Mouse (Mus musculus): Measurements from ENCODE around the gene Ptprt. TPM values are rescaled to one million over a fixed set of nuclear protein-coding genes. Genes with fewer than 3 reads are reported as not detected.

The Ptprt gene
- polyA plus RNA-seq, 1 experiment from 2014 or later = 0.33 TPM

GRCm38 (mm10) chr2:162409245-162409644, 251.7 kb downstream of the Ptprt start:
- 57% methylated on average over 8 of the region's 8 CpGs for WGBS
- H3K9me3 ChIP-seq = no peaks in the 10 kb centered on the region
- no peak overlapping the region for H3K4me3 ChIP-seq
- no peaks in the 10 kb centered on the region for H3K36me3 ChIP-seq
- H3K27me3 ChIP-seq (replicated peaks) = no peaks in the 10 kb centered on the region; the same call in 1 of the 2 replicates
- H3K4me1 ChIP-seq = no peaks in the 10 kb centered on the region
- no peak overlapping the region for H3K9ac ChIP-seq
- no peak for ATAC-seq (ENCODE audit: extremely low read depth, insufficient number of reproducible peaks, low FRiP score, low TSS enrichment)
- H3K4me2 ChIP-seq = no peak overlapping the region
- H3K27ac ChIP-seq (replicated peaks) = no peak overlapping the region

GRCm38 (mm10) chr2:162401316-162402100, 259.4 kb downstream of the Ptprt start:
- Histone ChIP-seq H3K4me2 (no peak overlapping the region), H3K27me3 (replicated peaks) (no peaks in the 10 kb centered on the region), H3K36me3 (no peaks in the 10 kb centered on the region), H3K27ac (replicated peaks) (no peak overlapping the region), H3K4me1 (no peaks in the 10 kb centered on the region), H3K9me3 (no peaks in the 10 kb centered on the region), H3K9ac (no peak overlapping the region), H3K4me3 (no peak overlapping the region)
- no peak for ATAC-seq (ENCODE audit: extremely low read depth, insufficient number of reproducible peaks, low FRiP score, low TSS enrichment)
- 56% methylated on average over 6 of the region's 6 CpGs for WGBS

DNA sequence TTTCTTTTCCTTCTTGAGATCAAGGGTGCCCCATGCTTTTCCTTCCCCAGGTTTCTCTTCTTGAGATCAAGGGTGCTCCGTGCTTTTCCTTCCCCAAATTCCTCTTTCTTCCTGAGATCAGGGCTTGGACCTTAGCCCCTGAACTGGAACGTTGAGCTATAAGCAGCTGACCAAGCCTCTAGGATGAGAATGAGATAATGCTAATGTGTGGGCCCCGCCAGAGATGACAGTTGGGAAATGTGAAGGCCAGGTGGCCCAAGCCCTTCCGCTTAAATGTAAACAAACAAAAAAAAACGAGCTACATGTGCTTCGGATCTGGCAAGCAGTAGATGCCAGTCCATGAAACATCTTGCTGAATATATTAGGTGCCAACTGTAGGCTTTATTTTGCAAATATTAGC, 266.3 kb downstream of the Ptprt start:
- Histone ChIP-seq H3K27ac (replicated peaks) (no peak overlapping the region), H3K9ac (no peak overlapping the region), H3K9me3 (no peaks in the 10 kb centered on the region), H3K4me1 (no peaks in the 10 kb centered on the region), H3K4me2 (no peak overlapping the region), H3K4me3 (no peak overlapping the region), H3K36me3 (no peaks in the 10 kb centered on the region), H3K27me3 (replicated peaks) (no peaks in the 10 kb centered on the region)
- ATAC-seq (ENCODE audit: extremely low read depth, insufficient number of reproducible peaks, low FRiP score, low TSS enrichment) = no peak
- WGBS = 41% methylated on average over 6 of the region's 6 CpGs

DNA sequence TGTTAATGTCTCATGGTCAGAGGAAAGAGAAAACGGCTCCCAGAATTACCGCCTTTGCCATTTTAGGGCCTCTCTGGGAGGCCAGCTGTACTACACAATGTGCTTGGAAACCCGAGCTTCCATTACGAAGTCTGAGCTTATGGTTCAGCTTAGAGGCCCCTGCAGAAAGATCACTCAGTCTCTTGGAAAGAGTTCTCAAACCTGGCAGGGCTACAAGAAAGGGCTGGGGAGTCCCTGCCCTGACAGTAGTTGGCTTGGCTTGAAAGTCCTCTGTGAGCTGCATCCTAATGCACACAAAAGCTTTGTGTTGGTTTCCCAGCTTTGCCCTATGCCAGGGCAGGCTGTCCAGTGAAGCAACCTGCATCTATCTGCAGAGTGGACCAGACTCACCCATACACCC, 269.1 kb downstream of the Ptprt start:
- Histone ChIP-seq H3K9me3 (no peaks in the 10 kb centered on the region), H3K27me3 (replicated peaks) (no peaks in the 10 kb centered on the region), H3K4me2 (no peak overlapping the region), H3K4me1 (no peaks in the 10 kb centered on the region), H3K9ac (no peak overlapping the region), H3K4me3 (no peak overlapping the region), H3K36me3 (no peaks in the 10 kb centered on the region), H3K27ac (replicated peaks) (no peak overlapping the region)
- no peak for ATAC-seq (ENCODE audit: extremely low read depth, insufficient number of reproducible peaks, low FRiP score, low TSS enrichment)
- WGBS = 79% methylated on average over 4 of the region's 4 CpGs

GRCm38 (mm10) chr2:162377309-162377708, 283.6 kb downstream of the Ptprt start:
- Histone ChIP-seq H3K9me3 (no peaks in the 10 kb centered on the region), H3K9ac (no peak overlapping the region), H3K27ac (replicated peaks) (no peak overlapping the region), H3K4me2 (no peak overlapping the region), H3K4me3 (no peak overlapping the region), H3K27me3 (replicated peaks) (no peaks in the 10 kb centered on the region), H3K4me1 (no peaks in the 10 kb centered on the region), H3K36me3 (no peaks in the 10 kb centered on the region)
- WGBS = 81% methylated on average over 7 of the region's 7 CpGs
- no peak for ATAC-seq (ENCODE audit: extremely low read depth, insufficient number of reproducible peaks, low FRiP score, low TSS enrichment)

- no peak for ATAC-seq (ENCODE audit: extremely low read depth, insufficient number of reproducible peaks, low FRiP score, low TSS enrichment)
- no peak overlapping the region for H3K4me3 ChIP-seq
- H3K36me3 ChIP-seq = no peaks in the 10 kb centered on the region
- H3K9ac ChIP-seq = no peak overlapping the region
- no peak overlapping the region for H3K27ac ChIP-seq (replicated peaks)
- H3K4me1 ChIP-seq = no peaks in the 10 kb centered on the region
- H3K9me3 ChIP-seq = no peaks in the 10 kb centered on the region
- no peak overlapping the region for H3K4me2 ChIP-seq
- no peaks in the 10 kb centered on the region for H3K27me3 ChIP-seq (replicated peaks)
- WGBS = 50% methylated on average over 1 of the region's 1 CpGs
These were observed 311.9 kb downstream of the Ptprt start for GRCm38 (mm10) chr2:162349047-162349446.

DNA sequence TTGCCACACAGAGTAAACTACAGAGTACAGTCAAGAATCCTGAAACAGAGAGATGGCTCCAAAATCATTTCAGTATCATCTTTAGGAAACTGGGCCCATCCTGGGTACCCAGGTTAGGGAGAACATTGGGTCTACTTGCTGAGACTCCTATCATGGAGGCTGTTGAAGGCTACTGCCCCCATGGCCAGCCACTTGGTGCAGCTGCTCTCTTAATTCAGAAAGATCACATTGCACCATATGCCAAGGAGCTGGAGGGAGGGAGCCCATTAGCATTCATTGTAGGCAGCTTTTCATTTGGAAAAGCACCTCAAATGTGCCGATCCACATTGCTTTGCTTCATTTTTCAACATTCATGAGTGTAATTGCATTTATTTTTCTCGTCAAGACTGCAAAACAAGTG, 319.1 kb downstream of the Ptprt start:
- Histone ChIP-seq H3K27me3 (replicated peaks) (no peaks in the 10 kb centered on the region), H3K4me1 (no peaks in the 10 kb centered on the region), H3K9ac (no peak overlapping the region), H3K36me3 (no peaks in the 10 kb centered on the region), H3K27ac (replicated peaks) (no peak overlapping the region), H3K4me2 (no peak overlapping the region), H3K9me3 (no peaks in the 10 kb centered on the region), H3K4me3 (no peak overlapping the region)
- WGBS = 72% methylated on average over 2 of the region's 2 CpGs
- ATAC-seq (ENCODE audit: extremely low read depth, insufficient number of reproducible peaks, low FRiP score, low TSS enrichment) = no peak

- WGBS = 68% methylated on average over 1 of the region's 1 CpGs
- Histone ChIP-seq H3K4me1 (no peaks in the 10 kb centered on the region), H3K4me2 (no peak overlapping the region), H3K9me3 (no peaks in the 10 kb centered on the region), H3K27ac (replicated peaks) (no peak overlapping the region), H3K4me3 (no peak overlapping the region), H3K27me3 (replicated peaks) (no peaks in the 10 kb centered on the region), H3K36me3 (no peaks in the 10 kb centered on the region), H3K9ac (no peak overlapping the region)
- ATAC-seq (ENCODE audit: extremely low read depth, insufficient number of reproducible peaks, low FRiP score, low TSS enrichment) = no peak
These were observed 320.7 kb downstream of the Ptprt start for GRCm38 (mm10) chr2:162340231-162340630.

DNA sequence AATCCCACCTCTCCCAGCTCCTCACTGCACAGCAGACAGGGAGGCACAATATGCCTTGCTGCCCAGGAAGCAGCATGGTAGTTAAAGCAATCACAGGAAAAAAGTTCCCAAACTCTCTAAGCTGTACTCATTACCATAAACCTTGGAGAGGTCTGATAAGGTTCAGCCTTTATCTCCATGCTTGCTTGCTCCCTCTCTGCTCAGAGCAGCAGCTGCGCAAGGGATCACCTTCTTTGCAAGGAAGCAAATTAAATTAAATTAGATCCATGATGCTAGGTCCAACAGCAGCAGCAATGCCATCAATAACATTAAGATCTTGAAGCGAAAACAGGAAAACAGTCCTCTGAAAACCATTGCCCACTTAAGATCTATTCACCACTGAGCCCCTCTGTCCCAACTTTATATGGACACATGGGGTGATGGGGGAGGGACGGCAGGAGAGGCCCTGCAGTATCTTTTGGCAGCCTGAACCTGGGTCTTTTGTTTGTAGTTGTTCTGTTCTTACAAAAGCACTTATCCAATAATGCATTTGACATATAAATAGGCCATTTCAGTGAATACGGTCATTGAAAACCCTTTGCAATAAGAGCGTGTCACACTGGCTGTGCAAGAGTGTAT, 328.8 kb downstream of the Ptprt start:
- no peak for ATAC-seq (ENCODE audit: extremely low read depth, insufficient number of reproducible peaks, low FRiP score, low TSS enrichment)
- WGBS = 73% methylated on average over 5 of the region's 5 CpGs

GRCm38 (mm10) chr2:162329430-162329829, 331.5 kb downstream of the Ptprt start:
- Histone ChIP-seq H3K4me1 (no peaks in the 10 kb centered on the region), H3K4me3 (no peak overlapping the region), H3K9me3 (no peaks in the 10 kb centered on the region), H3K36me3 (no peaks in the 10 kb centered on the region), H3K4me2 (no peak overlapping the region), H3K27me3 (replicated peaks) (no peaks in the 10 kb centered on the region), H3K27ac (replicated peaks) (no peak overlapping the region), H3K9ac (no peak overlapping the region)
- WGBS = 73% methylated on average over 9 of the region's 9 CpGs
- ATAC-seq (ENCODE audit: extremely low read depth, insufficient number of reproducible peaks, low FRiP score, low TSS enrichment) = no peak

More for the DNA sequence above, 328.8 kb downstream of the Ptprt start:
- Histone ChIP-seq H3K4me1 (no peaks in the 10 kb centered on the region), H3K36me3 (no peaks in the 10 kb centered on the region), H3K4me3 (no peak overlapping the region), H3K27me3 (replicated peaks) (no peaks in the 10 kb centered on the region), H3K9ac (no peak overlapping the region), H3K9me3 (no peaks in the 10 kb centered on the region), H3K27ac (replicated peaks) (no peak overlapping the region), H3K4me2 (no peak overlapping the region)

- Histone ChIP-seq H3K4me1 (no peaks in the 10 kb centered on the region), H3K4me3 (no peak overlapping the region), H3K27me3 (replicated peaks) (no peaks in the 10 kb centered on the region), H3K36me3 (no peaks in the 10 kb centered on the region), H3K9me3 (peaks cover 6% of the 10 kb centered on the region), H3K9ac (no peak overlapping the region), H3K27ac (replicated peaks) (no peak overlapping the region), H3K4me2 (no peak overlapping the region)
- 69% methylated on average over 5 of the region's 5 CpGs for WGBS
- no peak for ATAC-seq (ENCODE audit: extremely low read depth, insufficient number of reproducible peaks, low FRiP score, low TSS enrichment)
These were observed 338.5 kb downstream of the Ptprt start for GRCm38 (mm10) chr2:162322411-162322810.

GRCm38 (mm10) chr2:162307996-162308395, 353.0 kb downstream of the Ptprt start:
- H3K9me3 ChIP-seq = no peaks in the 10 kb centered on the region
- ATAC-seq (ENCODE audit: extremely low read depth, insufficient number of reproducible peaks, low FRiP score, low TSS enrichment) = no peak
- H3K9ac ChIP-seq = no peak overlapping the region
- no peaks in the 10 kb centered on the region for H3K27me3 ChIP-seq (replicated peaks)
- H3K36me3 ChIP-seq = no peaks in the 10 kb centered on the region
- H3K4me2 ChIP-seq = no peak overlapping the region
- H3K27ac ChIP-seq (replicated peaks) = no peak overlapping the region
- H3K4me1 ChIP-seq = peaks cover 16% of the 10 kb centered on the region
- H3K4me3 ChIP-seq = no peak overlapping the region
- WGBS = 62% methylated on average over 2 of the region's 2 CpGs
